ENCODE assay signal across 8 mouse cellular contexts in the genomic region with DNA sequence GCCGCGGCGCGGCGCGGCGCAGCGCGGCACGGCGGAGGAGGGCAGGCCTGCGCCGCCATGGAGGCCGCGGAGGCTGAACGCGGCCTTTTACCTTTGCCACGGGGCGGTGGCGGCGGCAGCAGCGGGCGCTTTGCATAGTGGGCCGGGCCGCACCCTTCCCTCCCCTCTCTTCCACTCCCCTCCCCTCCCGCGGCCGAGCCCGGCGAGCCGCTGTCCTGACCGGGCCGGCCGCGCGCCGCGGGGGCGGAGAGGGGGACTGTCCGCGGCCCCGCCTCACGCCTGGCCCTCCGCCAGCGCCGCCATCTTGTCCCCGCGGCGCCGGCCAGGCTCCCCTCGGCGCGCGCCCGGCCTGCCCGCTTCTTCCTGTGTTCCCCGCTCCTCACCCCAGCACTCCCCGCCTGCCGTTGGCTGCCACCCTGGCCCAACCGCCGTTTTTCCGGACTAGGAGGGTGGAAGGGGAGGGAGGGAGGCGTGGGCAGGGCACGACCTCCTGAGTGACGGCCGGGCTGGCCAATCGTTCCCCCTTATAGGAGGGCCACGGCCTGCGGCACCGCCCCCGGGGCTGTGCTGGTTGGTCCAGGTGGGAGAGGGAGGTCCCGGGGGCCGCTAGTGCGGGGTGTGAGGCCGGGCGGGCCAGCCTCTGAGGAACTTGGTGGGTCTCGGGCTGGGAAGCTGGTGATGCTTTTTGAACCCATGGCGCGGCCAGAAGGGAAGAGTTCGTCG. TPM values are rescaled to one million over a fixed set of nuclear protein-coding genes. Genes with fewer than 3 reads are reported as not detected.
DNase-seq lines count a peak whose midpoint lies in the region; ATAC-seq lines count a peak whose summit lies in the region.

No protein-coding gene starts in this region.

- under 1% methylated on average over 45 of the region's 81 CpGs for WGBS in hindbrain, embryonic 12.5 days

- peak overlapping the region; percentile 81 for H3K4me3 ChIP-seq in hindbrain, embryonic 12.5 days

- no peaks in the 10 kb centered on the region for H3K27me3 ChIP-seq in hindbrain, embryonic 12.5 days

- peaks cover 26% of the 10 kb centered on the region for H3K4me1 ChIP-seq in hindbrain, embryonic 12.5 days

- peak overlapping the region; percentile 99 for H3K27ac ChIP-seq in hindbrain, embryonic 12.5 days

- no peaks in the 10 kb centered on the region for H3K36me3 ChIP-seq in hindbrain, embryonic 12.5 days

- peak; percentile 100 for DNase-seq in NIH3T3 (ENCODE audit: low read depth)
- DNase-seq in cerebellum, postnatal 10 days: peak; percentile 100
- peak; percentile 98 to 100 for DNase-seq in frontal cortex, postnatal 10 days (ENCODE audit: low spot score in 2 of 2)
- peak; percentile 99 to 100 for DNase-seq in layer of hippocampus, postnatal 14 days (ENCODE audit: low spot score in 2 of 2)
- DNase-seq in lung, postnatal 14 days: peak; percentile 100
- DNase-seq in retina, adult 2 months (ENCODE audit: low read depth, low spot score): peak; percentile 97
- DNase-seq in thymus, postnatal 36 days: peak; percentile 100

- H3K4me2 ChIP-seq in hindbrain, embryonic 12.5 days (replicated peaks): peak overlapping the region; percentile 75

- peak overlapping the region; percentile 97 for H3K9ac ChIP-seq in hindbrain, embryonic 12.5 days

- peak; percentile 99 for ATAC-seq in hindbrain, embryonic 12.5 days (ENCODE audit: low FRiP score)

- H3K9me3 ChIP-seq in hindbrain, embryonic 12.5 days (replicated peaks): no peaks in the 10 kb centered on the region

RNA-seq across cellular contexts. Expression of gene Nr2c2, which starts 0.7 kb away (rescaled TPM):
- polyA plus RNA-seq in hindbrain, embryonic 12.5 days (2016; fragmentation: Nextera tagmentation; extraction: Ambion mirVana): 33.3 and 35.1 TPM in 2 replicates
- total RNA-seq in layer of hippocampus, postnatal 14 days (2021): 10 to 100 TPM; 80.3 to 84.9 TPM

Comparison
In these comparisons a context has a peak if more than half of its experiments do, and no peak if none do; other contexts are left out.
1. Peak in every context shown above with its lines: DNase-seq, ATAC-seq, H3K4me3 ChIP-seq and H3K27ac ChIP-seq.